ENCODE assay signal across 9 mouse cellular contexts in the genomic region with DNA sequence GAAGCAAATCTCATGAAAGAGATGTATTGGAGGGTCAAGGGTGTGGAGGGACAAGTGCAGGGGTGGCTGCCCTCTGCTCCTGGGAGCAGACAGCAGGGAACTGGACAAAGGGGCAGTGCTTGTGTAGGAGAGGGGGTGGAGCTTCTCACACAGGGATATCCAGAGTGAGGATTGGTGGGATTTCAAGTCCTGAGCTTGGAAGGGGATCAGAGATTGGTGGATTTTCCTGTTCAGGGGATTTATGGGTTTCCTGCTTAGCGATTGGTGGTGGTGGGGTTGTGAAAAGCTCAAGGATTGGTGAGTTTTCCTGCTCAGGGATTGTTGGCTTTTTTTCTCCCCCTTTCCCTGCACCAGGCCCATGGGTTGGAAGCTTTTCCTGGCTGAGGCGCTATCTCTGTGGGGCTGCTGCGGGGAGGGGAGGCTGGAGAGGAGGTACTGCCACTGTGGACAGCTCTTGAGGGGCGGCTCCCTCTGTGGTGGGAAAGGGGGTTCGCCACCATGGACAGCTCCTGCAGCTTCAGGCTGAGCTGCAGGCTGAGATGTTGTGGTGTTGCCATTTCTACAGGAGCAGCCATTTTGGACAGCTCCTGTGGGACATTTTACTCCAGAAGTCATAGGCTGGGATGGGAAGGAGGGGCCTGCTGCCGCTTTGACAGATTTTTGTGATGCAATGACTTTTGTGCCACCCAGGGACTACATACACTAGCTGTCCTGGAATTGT. TPM values are rescaled to one million over a fixed set of nuclear protein-coding genes. Genes with fewer than 3 reads are reported as not detected.
DNase-seq lines count a peak whose midpoint lies in the region; ATAC-seq lines count a peak whose summit lies in the region.
"Had no signal": no experiment of that assay in that cellular context is flagged by ENCODE, and none has a peak within 500 bp of the region (broad histone marks: within the 10 kb centered on the region; RNA-seq: fewer than 3 reads in every experiment).

No protein-coding gene starts in this region.

- ATAC-seq in forebrain, embryonic 16.5 days, result no peak
- 0 out of 2 replicates have a peak, but pooled peaks have one; percentile 43 for ATAC-seq in embryonic facial prominence, embryonic 13.5 days (ENCODE audit: insufficient number of reproducible peaks, insufficient read depth, low FRiP score, low TSS enrichment, low read depth)
- peak; percentile 91 for ATAC-seq in limb, embryonic 13.5 days (ENCODE audit: low FRiP score, low read depth)

- H3K27ac ChIP-seq in forebrain, embryonic 10.5 days, result no peak overlapping the region
- H3K27ac ChIP-seq in forebrain, embryonic 16.5 days (ENCODE audit: low read length), result no peak overlapping the region
- H3K27ac ChIP-seq in embryonic facial prominence, embryonic 13.5 days, result no peak overlapping the region
- H3K27ac ChIP-seq in limb, embryonic 13.5 days, result no peak overlapping the region
- H3K27ac ChIP-seq: limb, embryonic 15.5 days had no signal

- H3K4me2 ChIP-seq in forebrain, embryonic 16.5 days (ENCODE audit: low read length), result no peak overlapping the region
- H3K4me2 ChIP-seq in embryonic facial prominence, embryonic 13.5 days, result no peak overlapping the region
- H3K4me2 ChIP-seq in limb, embryonic 13.5 days (replicated peaks), result no peak overlapping the region
- H3K4me2 ChIP-seq: limb, embryonic 15.5 days had no signal

- 22% methylated on average over 6 of the region's 6 CpGs for WGBS in forebrain, embryonic 10.5 days
- 26% methylated on average over 6 of the region's 6 CpGs for WGBS in forebrain, embryonic 16.5 days
- WGBS in embryonic facial prominence, embryonic 13.5 days, result 19% methylated on average over 6 of the region's 6 CpGs
- 18% methylated on average over 5 of the region's 6 CpGs for WGBS in limb, embryonic 13.5 days

- H3K9me3 ChIP-seq in forebrain, embryonic 10.5 days, result no peaks in the 10 kb centered on the region
- no peaks in the 10 kb centered on the region for H3K9me3 ChIP-seq in forebrain, embryonic 16.5 days (ENCODE audit: control insufficient read depth, low read length)
- no peaks in the 10 kb centered on the region for H3K9me3 ChIP-seq in embryonic facial prominence, embryonic 13.5 days
- no peaks in the 10 kb centered on the region for H3K9me3 ChIP-seq in limb, embryonic 13.5 days
- H3K9me3 ChIP-seq: limb, embryonic 15.5 days had no signal

- H3K4me3 ChIP-seq in forebrain, embryonic 10.5 days, result no peak overlapping the region
- no peak overlapping the region for H3K4me3 ChIP-seq in forebrain, embryonic 16.5 days (replicated peaks; ENCODE audit: low read length)
- no peak overlapping the region for H3K4me3 ChIP-seq in embryonic facial prominence, embryonic 13.5 days
- no peak overlapping the region for H3K4me3 ChIP-seq in limb, embryonic 13.5 days
- H3K4me3 ChIP-seq: limb, embryonic 15.5 days had no signal

- no peaks in the 10 kb centered on the region for H3K27me3 ChIP-seq in forebrain, embryonic 10.5 days (ENCODE audit: poor library complexity, severe bottlenecking)
- H3K27me3 ChIP-seq in forebrain, embryonic 16.5 days (replicated peaks; ENCODE audit: control insufficient read depth, insufficient read depth, low read length), result no peaks in the 10 kb centered on the region
- no peaks in the 10 kb centered on the region for H3K27me3 ChIP-seq in embryonic facial prominence, embryonic 13.5 days
- no peaks in the 10 kb centered on the region for H3K27me3 ChIP-seq in limb, embryonic 13.5 days
- H3K27me3 ChIP-seq: limb, embryonic 15.5 days had no signal

- no peak overlapping the region for H3K9ac ChIP-seq in forebrain, embryonic 16.5 days (replicated peaks; ENCODE audit: low read depth, low read length)
- no peak overlapping the region for H3K9ac ChIP-seq in embryonic facial prominence, embryonic 13.5 days
- no peak overlapping the region for H3K9ac ChIP-seq in limb, embryonic 13.5 days
- H3K9ac ChIP-seq: limb, embryonic 15.5 days had no signal

- H3K36me3 ChIP-seq in forebrain, embryonic 10.5 days (replicated peaks), result no peaks in the 10 kb centered on the region
- no peaks in the 10 kb centered on the region for H3K36me3 ChIP-seq in forebrain, embryonic 16.5 days (ENCODE audit: control insufficient read depth, insufficient read depth)
- no peaks in the 10 kb centered on the region for H3K36me3 ChIP-seq in embryonic facial prominence, embryonic 13.5 days
- H3K36me3 ChIP-seq in limb, embryonic 13.5 days, result no peaks in the 10 kb centered on the region
- H3K36me3 ChIP-seq: limb, embryonic 15.5 days had no signal

- peak; percentile 43 for DNase-seq in forebrain, embryonic 10.5 days (ENCODE audit: extremely low spot score, low spot score)
- peak; percentile 17 for DNase-seq in right cerebral cortex, postnatal 4 days
- no peak for DNase-seq in right cerebral cortex, adult 2 months (ENCODE audit: low spot score in 2 of 2)
- peak; percentile 62 for DNase-seq in retina, embryonic 14.5 days (ENCODE audit: low spot score)
- no peak for DNase-seq in left cerebral cortex, adult 9 months (ENCODE audit: low spot score in 2 of 2)

- peaks cover 8% of the 10 kb centered on the region for H3K4me1 ChIP-seq in forebrain, embryonic 10.5 days
- no peaks in the 10 kb centered on the region for H3K4me1 ChIP-seq in forebrain, embryonic 16.5 days (replicated peaks; ENCODE audit: control insufficient read depth, insufficient read depth, low read length)
- no peaks in the 10 kb centered on the region for H3K4me1 ChIP-seq in embryonic facial prominence, embryonic 13.5 days
- H3K4me1 ChIP-seq in limb, embryonic 13.5 days, result no peaks in the 10 kb centered on the region
- H3K4me1 ChIP-seq: limb, embryonic 15.5 days had no signal

RNA-seq across cellular contexts. Expression of gene Faiml, which starts 18.9 kb away (rescaled TPM):
- polyA plus RNA-seq in forebrain, embryonic 10.5 days (2016; fragmentation: Nextera tagmentation; extraction: Ambion mirVana), result not detected in 2 replicates
- polyA plus RNA-seq in forebrain, embryonic 16.5 days (2015; fragmentation: Nextera tagmentation; extraction: Ambion mirVana), result not detected in 2 replicates
- not detected in 2 replicates for polyA plus RNA-seq in embryonic facial prominence, embryonic 13.5 days (2015; fragmentation: Nextera tagmentation; extraction: Ambion mirVana)
- not detected in 2 replicates for polyA plus RNA-seq in limb, embryonic 13.5 days (2015; fragmentation: Nextera tagmentation; extraction: Ambion mirVana)
- polyA plus RNA-seq: limb, embryonic 15.5 days had no signal

RNA-seq across cellular contexts. Expression of gene Cep70, which starts 25.0 kb away (rescaled TPM):
- 39.3 and 40.3 TPM in 2 replicates for polyA plus RNA-seq in forebrain, embryonic 10.5 days (2016; fragmentation: Nextera tagmentation; extraction: Ambion mirVana)
- 81.5 and 84.4 TPM in 2 replicates for polyA plus RNA-seq in forebrain, embryonic 16.5 days (2015; fragmentation: Nextera tagmentation; extraction: Ambion mirVana)
- 40.3 and 51.6 TPM in 2 replicates for polyA plus RNA-seq in embryonic facial prominence, embryonic 13.5 days (2015; fragmentation: Nextera tagmentation; extraction: Ambion mirVana)
- polyA plus RNA-seq in limb, embryonic 13.5 days (2015; fragmentation: Nextera tagmentation; extraction: Ambion mirVana), result 41.9 and 42.0 TPM in 2 replicates

Comparison
In these comparisons a context has a peak if more than half of its experiments do, and no peak if none do; other contexts are left out.
1. DNase-seq: peak in forebrain, embryonic 10.5 days (single experiment), right cerebral cortex, postnatal 4 days (single experiment) and retina, embryonic 14.5 days (single experiment); none in right cerebral cortex, adult 2 months (0 of 2) and left cerebral cortex, adult 9 months (0 of 2).